Mouse (Mus musculus): Measurements from ENCODE around the gene Mecr. TPM values are rescaled to one million over a fixed set of nuclear protein-coding genes. Genes with fewer than 3 reads are reported as not detected.

The Mecr gene
- total and polyA plus RNA-seq, 3 experiments: 92.1 to 137 TPM; not detected in 1

- H3K27me3 ChIP-seq (ENCODE audit: control insufficient read depth in 1 of 2, insufficient read depth in 2 of 2, low read length in 2 of 2): no peaks in the 10 kb centered on the region
- no peak for DNase-seq (ENCODE audit: low read depth, low spot score)
- H3K9me3 ChIP-seq (replicated peaks; ENCODE audit: insufficient read depth, low read length): no peaks in the 10 kb centered on the region
- H3K36me3 ChIP-seq (ENCODE audit: control insufficient read depth in 1 of 2, insufficient read depth in 2 of 2, low read length in 2 of 2): no peaks in the 10 kb centered on the region
- H3K9ac ChIP-seq (ENCODE audit: control insufficient read depth, low read depth, low read length, poor library complexity, severe bottlenecking): no peak overlapping the region
- no peak overlapping the region for H3K27ac ChIP-seq (ENCODE audit: control insufficient read depth, low read depth, low read length)
- no peaks in the 10 kb centered on the region for H3K4me1 ChIP-seq (ENCODE audit: control insufficient read depth in 1 of 2, insufficient read depth in 2 of 2, low read length in 2 of 2)
- TF ChIP-seq MYB (IDR thresholded peaks at IDR 0.05; ENCODE audit: low read depth, low read length) (no peak), POLR2A (IDR thresholded peaks at IDR 0.05; ENCODE audit: control insufficient read depth in 1 of 2, insufficient read depth in 1 of 2, low read depth in 1 of 2, low read length in 2 of 2, poor library complexity in 1 of 2) (no peak), NELFE (IDR thresholded peaks at IDR 0.05; ENCODE audit: low read depth, low read length) (no peak), TCF12 (IDR thresholded peaks at IDR 0.05; ENCODE audit: low read depth, low read length) (no peak), SMC3 (IDR thresholded peaks at IDR 0.05; ENCODE audit: low read depth, low read length) (no peak), ELF1 (IDR thresholded peaks at IDR 0.05; ENCODE audit: low read depth, low read length) (no peak), BHLHE40 (IDR thresholded peaks at IDR 0.05; ENCODE audit: borderline replicate concordance, low read depth, low read length) (no peak), USF1 (IDR thresholded peaks at IDR 0.05; ENCODE audit: low read depth, low read length) (no peak), POLR2AphosphoS5 (IDR thresholded peaks at IDR 0.05; ENCODE audit: borderline replicate concordance, low read depth, low read length) (no peak), ZMIZ1 (IDR thresholded peaks at IDR 0.05; ENCODE audit: low read depth, low read length) (no peak), TAL1 (IDR thresholded peaks at IDR 0.05; ENCODE audit: low read length) (no peak), ZNF384 (IDR thresholded peaks at IDR 0.05; ENCODE audit: low read depth, low read length) (no peak), UBTF (IDR thresholded peaks at IDR 0.05; ENCODE audit: borderline replicate concordance, insufficient read depth, low read depth, low read length) (no peak), ETS1 (IDR thresholded peaks at IDR 0.05; ENCODE audit: low read depth, low read length) (no peak), ZKSCAN1 (IDR thresholded peaks at IDR 0.05; ENCODE audit: low read depth, low read length) (no peak), CHD2 (IDR thresholded peaks at IDR 0.05; ENCODE audit: low read length) (no peak), USF2 (IDR thresholded peaks at IDR 0.05; ENCODE audit: borderline replicate concordance in 1 of 2, insufficient read depth in 1 of 2, low read depth in 1 of 2, low read length in 2 of 2) (no peak), POLR2AphosphoS2 (IDR thresholded peaks at IDR 0.05; ENCODE audit: low read length) (no peak), CHD1 (IDR thresholded peaks at IDR 0.05; ENCODE audit: low read depth, low read length) (no peak), SIN3A (IDR thresholded peaks at IDR 0.05; ENCODE audit: low read length) (no peak)
- no peak overlapping the region for H3K4me3 ChIP-seq (ENCODE audit: control insufficient read depth in 1 of 2, insufficient read depth in 1 of 2, low read depth in 2 of 2, low read length in 2 of 2)
- no peaks in the 10 kb centered on the region for H3K79me2 ChIP-seq (ENCODE audit: control insufficient read depth, insufficient read depth, low read length, poor library complexity)
Measured at GRCm38 (mm10) chr4:131815774-131816173, 27.5 kb upstream of the Mecr start.

GRCm38 (mm10) chr4:131818926-131819325 lies 24.3 kb upstream of the Mecr start:
- no peaks in the 10 kb centered on the region for H3K4me1 ChIP-seq (ENCODE audit: control insufficient read depth in 1 of 2, insufficient read depth in 2 of 2, low read length in 2 of 2)
- H3K27ac ChIP-seq (ENCODE audit: control insufficient read depth, low read depth, low read length): no peak overlapping the region
- H3K9me3 ChIP-seq (replicated peaks; ENCODE audit: insufficient read depth, low read length): no peaks in the 10 kb centered on the region
- H3K27me3 ChIP-seq (ENCODE audit: control insufficient read depth in 1 of 2, insufficient read depth in 2 of 2, low read length in 2 of 2): no peaks in the 10 kb centered on the region
- H3K9ac ChIP-seq (ENCODE audit: control insufficient read depth, low read depth, low read length, poor library complexity, severe bottlenecking): no peak overlapping the region
- H3K79me2 ChIP-seq (ENCODE audit: control insufficient read depth, insufficient read depth, low read length, poor library complexity): no peaks in the 10 kb centered on the region
- DNase-seq (ENCODE audit: low read depth, low spot score): no peak
- no peak overlapping the region for H3K4me3 ChIP-seq (ENCODE audit: control insufficient read depth in 1 of 2, insufficient read depth in 1 of 2, low read depth in 2 of 2, low read length in 2 of 2)
- TF ChIP-seq MAZ (IDR thresholded peaks at IDR 0.05; ENCODE audit: low read depth, low read length): no peak
- TF ChIP-seq NRF1 (IDR thresholded peaks at IDR 0.05; ENCODE audit: insufficient read depth, low read depth, low read length, poor library complexity, severe bottlenecking): no peak
- no peak for TF ChIP-seq MAFK (IDR thresholded peaks at IDR 0.05; ENCODE audit: borderline replicate concordance, low read depth, low read length)
- no peak for TF ChIP-seq TBP (IDR thresholded peaks at IDR 0.05; ENCODE audit: low read depth, low read length)
- H3K36me3 ChIP-seq (ENCODE audit: control insufficient read depth in 1 of 2, insufficient read depth in 2 of 2, low read length in 2 of 2): no peaks in the 10 kb centered on the region

All from MEL (cell line).